Mouse (Mus musculus): ENCODE results near the gene Gpbp1. TPM values are rescaled to one million over a fixed set of nuclear protein-coding genes. Genes with fewer than 3 reads are reported as not detected.

The Gpbp1 gene
- total RNA-seq (2023) = 139 TPM

GRCm38 (mm10) chr13:111489802-111490723, at the start of gene Gpbp1:
Gene Gpbp1, minus strand, starts transcription at chr13:111490111.

Other genes with a start within 250 kb of the Gpbp1 start
- gene Actbl2, start 235.1 kb downstream of the Gpbp1 start, total RNA-seq (2023) = not detected
- not detected for gene Gm49496, start 59.8 kb upstream of the Gpbp1 start, total RNA-seq (2023)
- gene Gm10198, start 102.7 kb upstream of the Gpbp1 start, total RNA-seq (2023) = not detected
- 28.6 TPM for gene Mier3, start 190.9 kb upstream of the Gpbp1 start, total RNA-seq (2023)